Mouse (Mus musculus) heart, adult 2 months (tissue): ENCODE results near the gene Foxp1. TPM values are rescaled to one million over a fixed set of nuclear protein-coding genes. Genes with fewer than 3 reads are reported as not detected.

Source experiments
- DNase-seq, 2 experiments: peaks; one replicate each; pipeline ENCODE4 v3.0.0; 2021
- H3K27ac ChIP-seq: fragments of 200-600 bp; 2 replicates; pipeline ENCODE4 v1.8.1; 2022
- H3K27me3 ChIP-seq: fragments of 200-500 bp; 2 replicates; pipeline ENCODE4 v1.6.1; 2012; ENCODE audit warnings: mild to moderate bottlenecking, low read length, inconsistent platforms, mixed read lengths; ENCODE audit not compliant: control insufficient read depth, insufficient read depth
- H3K36me3 ChIP-seq: fragments of 200-500 bp; 2 replicates; pipeline ENCODE4 v1.6.1; 2012; ENCODE audit warnings: low read length, inconsistent platforms; ENCODE audit not compliant: control insufficient read depth, insufficient read depth
- H3K4me1 ChIP-seq: fragments of 200-500 bp; 2 replicates; pipeline ENCODE4 v1.6.1; 2011; ENCODE audit warnings: low read length; ENCODE audit not compliant: control insufficient read depth, insufficient read depth
- H3K4me3 ChIP-seq: fragments of 200-600 bp; 2 replicates; pipeline ENCODE4 v1.8.1; 2022
- H3K79me2 ChIP-seq: fragments of 200-500 bp; replicated peaks from 2 replicates; pipeline ENCODE4 v1.6.1; 2012; ENCODE audit warnings: mild to moderate bottlenecking, inconsistent platforms, low read length, moderate library complexity, mixed read lengths; ENCODE audit not compliant: control insufficient read depth, insufficient read depth
- H3K9ac ChIP-seq: fragments of 200-500 bp; 2 replicates; pipeline ENCODE4 v1.6.1; 2012; ENCODE audit warnings: low read depth, mild to moderate bottlenecking, control low read depth, inconsistent platforms, low read length, mixed read lengths
- CTCF ChIP-seq: fragments of 200-600 bp; IDR thresholded peaks from 2 replicates; pipeline ENCODE4 v1.8.1; 2022; ENCODE audit warnings: antibody characterized with exemption, mild to moderate bottlenecking, moderate library complexity
- EP300 ChIP-seq: fragments of 200-500 bp; IDR thresholded peaks from 2 replicates; pipeline ENCODE4 v1.6.1; 2011; ENCODE audit warnings: low read depth, low read length, control low read depth; ENCODE audit not compliant: insufficient read depth
- POLR2A ChIP-seq: fragments of 200-500 bp; IDR thresholded peaks from 2 replicates; pipeline ENCODE4 v1.6.1; 2011; ENCODE audit warnings: mild to moderate bottlenecking, low read depth, low read length, control low read depth; ENCODE audit not compliant: insufficient read depth
- WGBS: fragments of 180-500 bp; shearing (Covaris S2); methylation state at CpG from one replicate; pipeline ENCODE4 v1.1.7; 2018; 5-methylcytosine and 5-hydroxymethylcytosine counted together
- intact Hi-C: fragments of 180-260 bp; cut with DNase I; formaldehyde crosslinking; loops from one replicate; pipeline ENCODE4 v1.15.1; 2025
- polyA plus RNA-seq: library from polyadenylated mRNA; depleted of rRNA; stranded (reverse); fragments of >200 nt; gene quantifications from 2 replicates; pipeline ENCODE4 v1.2.3, GENCODE M21; 2012
- total RNA-seq, 2 experiments: library from RNA; stranded (reverse); gene quantifications; 2 replicates each; pipeline ENCODE4 v1.2.3; 2021

Gene Foxp1
- total and polyA plus RNA-seq, 3 experiments: 22.9 to 31.6 (median 26.4) TPM

GRCm38 (mm10) chr6:99359036-99359698 is 163.4 kb downstream of the Foxp1 start:
- peak overlapping the region; percentile 57 for H3K27ac ChIP-seq
- 50% methylated on average over 9 of the region's 9 CpGs for WGBS
- no peaks in the 10 kb centered on the region for H3K27me3 ChIP-seq
- no peak overlapping the region for H3K4me3 ChIP-seq
- TF ChIP-seq CTCF (no peak), EP300 (no peak), POLR2A (no peak)
- H3K79me2 ChIP-seq: no peaks in the 10 kb centered on the region
- DNase-seq: no peak
- peaks cover 14% of the 10 kb centered on the region for H3K4me1 ChIP-seq
- intact Hi-C loops: no loop called here
- no peak overlapping the region for H3K9ac ChIP-seq
- no peaks in the 10 kb centered on the region for H3K36me3 ChIP-seq

- Histone ChIP-seq H3K4me3 (no peak overlapping the region), H3K4me1 (peaks cover 14% of the 10 kb centered on the region), H3K79me2 (no peaks in the 10 kb centered on the region), H3K36me3 (no peaks in the 10 kb centered on the region), H3K27ac (no peak overlapping the region), H3K9ac (no peak overlapping the region), H3K27me3 (no peaks in the 10 kb centered on the region)
- no peak for DNase-seq
- 92% methylated on average over 2 of the region's 2 CpGs for WGBS
- TF ChIP-seq EP300: no peak
- TF ChIP-seq POLR2A: no peak
- no peak for TF ChIP-seq CTCF
- intact Hi-C loops: no loop called here
These were observed 164.6 kb downstream of the Foxp1 start for GRCm38 (mm10) chr6:99357931-99358330.

- DNase-seq: no peak
- H3K9ac ChIP-seq: no peak overlapping the region
- H3K4me3 ChIP-seq: no peak overlapping the region
- H3K27ac ChIP-seq: no peak overlapping the region
- intact Hi-C loops: no loop called here
- peaks cover 4% of the 10 kb centered on the region; the same call in 1 of the 2 replicates for H3K4me1 ChIP-seq
- no peaks in the 10 kb centered on the region for H3K79me2 ChIP-seq
- WGBS: 55% methylated on average over 2 of the region's 2 CpGs
- TF ChIP-seq CTCF: peak; percentile 12; the same call in 1 of the 2 replicates
- TF ChIP-seq POLR2A: no peak
- no peaks in the 10 kb centered on the region for H3K36me3 ChIP-seq
- H3K27me3 ChIP-seq: no peaks in the 10 kb centered on the region
These were observed 168.2 kb downstream of the Foxp1 start for GRCm38 (mm10) chr6:99354338-99354737.

DNA sequence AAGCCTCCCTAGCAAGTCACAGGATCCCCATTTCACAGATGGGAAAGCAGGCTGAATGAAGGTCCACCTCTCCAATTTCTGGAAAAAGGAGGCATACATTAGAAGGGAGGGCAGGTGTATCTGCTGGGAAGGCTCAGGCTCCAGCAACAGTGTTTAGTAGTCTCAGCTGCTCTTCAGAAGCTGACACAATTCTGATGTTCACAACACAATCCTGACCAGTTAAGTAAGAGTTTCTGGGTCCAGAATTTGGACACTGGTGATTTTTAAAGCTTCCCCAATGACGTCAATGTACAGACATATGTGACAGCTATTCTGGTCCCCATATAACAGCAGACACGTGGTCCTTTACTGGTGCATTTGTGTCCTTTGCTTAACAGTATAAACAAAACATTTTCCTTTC is 169.1 kb downstream of the Foxp1 start:
- Histone ChIP-seq H3K79me2 (no peaks in the 10 kb centered on the region), H3K27me3 (no peaks in the 10 kb centered on the region), H3K36me3 (no peaks in the 10 kb centered on the region), H3K27ac (no peak overlapping the region), H3K9ac (no peak overlapping the region), H3K4me3 (no peak overlapping the region), H3K4me1 (no peaks in the 10 kb centered on the region)
- TF ChIP-seq EP300 (no peak), POLR2A (no peak), CTCF (no peak)
- DNase-seq: no peak
- intact Hi-C loops: no loop called here
- 68% methylated on average over 2 of the region's 2 CpGs for WGBS

- 71% methylated on average over 3 of the region's 3 CpGs for WGBS
These were observed 172.0 kb downstream of the Foxp1 start for GRCm38 (mm10) chr6:99350566-99350965.

DNA sequence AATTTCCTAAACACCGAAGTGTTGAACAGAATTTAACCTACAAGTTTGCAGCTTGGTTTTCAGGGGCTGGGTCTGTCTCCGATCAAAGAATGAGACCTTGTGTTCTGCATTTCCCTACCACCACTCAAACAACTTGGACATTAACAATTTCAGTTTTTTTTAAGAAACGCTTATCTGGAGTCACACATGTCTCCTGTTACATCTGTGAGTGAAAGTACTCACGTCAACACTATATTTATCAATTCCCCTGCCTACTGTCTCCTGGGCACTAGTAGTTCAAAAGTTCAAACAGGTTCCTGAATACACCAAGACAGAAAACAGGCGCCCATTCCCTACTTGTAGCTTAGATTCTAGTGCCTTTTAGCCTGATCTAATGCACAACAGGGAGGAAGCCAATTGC is 172.4 kb downstream of the Foxp1 start:
- H3K9ac ChIP-seq: no peak overlapping the region
- intact Hi-C loops: no loop called here
- H3K27ac ChIP-seq: no peak overlapping the region
- H3K36me3 ChIP-seq: no peaks in the 10 kb centered on the region
- H3K4me3 ChIP-seq: no peak overlapping the region
- H3K79me2 ChIP-seq: no peaks in the 10 kb centered on the region
- no peaks in the 10 kb centered on the region for H3K27me3 ChIP-seq
- no peak for TF ChIP-seq CTCF
- TF ChIP-seq EP300: no peak
- no peak for TF ChIP-seq POLR2A
- H3K4me1 ChIP-seq: no peaks in the 10 kb centered on the region
- WGBS: 58% methylated on average over 5 of the region's 5 CpGs
- no peak for DNase-seq

More at GRCm38 (mm10) chr6:99350566-99350965, 172.0 kb downstream of the Foxp1 start:
- no peaks in the 10 kb centered on the region for H3K27me3 ChIP-seq
- no peak overlapping the region for H3K9ac ChIP-seq
- intact Hi-C loops: no loop called here
- no peaks in the 10 kb centered on the region for H3K4me1 ChIP-seq
- H3K36me3 ChIP-seq: no peaks in the 10 kb centered on the region
- H3K27ac ChIP-seq: no peak overlapping the region
- H3K79me2 ChIP-seq: no peaks in the 10 kb centered on the region
- H3K4me3 ChIP-seq: no peak overlapping the region
- DNase-seq: no peak
- no peak for TF ChIP-seq EP300
- no peak for TF ChIP-seq POLR2A
- no peak for TF ChIP-seq CTCF

GRCm38 (mm10) chr6:99347836-99348235 is 174.7 kb downstream of the Foxp1 start:
- Histone ChIP-seq H3K27ac (no peak overlapping the region), H3K27me3 (no peaks in the 10 kb centered on the region), H3K79me2 (no peaks in the 10 kb centered on the region), H3K4me3 (no peak overlapping the region), H3K4me1 (no peaks in the 10 kb centered on the region), H3K9ac (no peak overlapping the region), H3K36me3 (no peaks in the 10 kb centered on the region; the same call in 1 of the 2 replicates)
- intact Hi-C loops: no loop called here
- WGBS: 71% methylated on average over 10 of the region's 10 CpGs
- DNase-seq: no peak
- TF ChIP-seq EP300: no peak
- no peak for TF ChIP-seq CTCF
- no peak for TF ChIP-seq POLR2A
